Mouse (Mus musculus) myocyte (in vitro differentiated cells): ENCODE data around the gene Fkbp11.

Experiments
- CEBPB ChIP-seq: IDR thresholded peaks from 2 replicates; pipeline ENCODE4 v1.6.1; 2011; ENCODE audit warnings: mild to moderate bottlenecking, moderate library complexity; ENCODE audit not compliant: poor library complexity, insufficient read depth, severe bottlenecking
- E2F4 ChIP-seq: IDR thresholded peaks from one replicate; pipeline ENCODE4 v1.6.1; 2011; ENCODE audit warnings: mild to moderate bottlenecking, control low read depth, moderate library complexity; ENCODE audit not compliant: insufficient read depth
- MAX ChIP-seq: IDR thresholded peaks from one replicate; pipeline ENCODE4 v1.6.1; 2011; ENCODE audit warnings: low read depth, mild to moderate bottlenecking, control low read depth
- POLR2A ChIP-seq: IDR thresholded peaks from one replicate; pipeline ENCODE4 v1.6.1; 2011; ENCODE audit warnings: low read depth, mild to moderate bottlenecking, control low read depth, moderate library complexity; ENCODE audit not compliant: insufficient read length
- TCF3 ChIP-seq: IDR thresholded peaks from one replicate; pipeline ENCODE4 v1.6.1; 2011; ENCODE audit warnings: low read depth, control low read depth; ENCODE audit not compliant: insufficient read length

DNA sequence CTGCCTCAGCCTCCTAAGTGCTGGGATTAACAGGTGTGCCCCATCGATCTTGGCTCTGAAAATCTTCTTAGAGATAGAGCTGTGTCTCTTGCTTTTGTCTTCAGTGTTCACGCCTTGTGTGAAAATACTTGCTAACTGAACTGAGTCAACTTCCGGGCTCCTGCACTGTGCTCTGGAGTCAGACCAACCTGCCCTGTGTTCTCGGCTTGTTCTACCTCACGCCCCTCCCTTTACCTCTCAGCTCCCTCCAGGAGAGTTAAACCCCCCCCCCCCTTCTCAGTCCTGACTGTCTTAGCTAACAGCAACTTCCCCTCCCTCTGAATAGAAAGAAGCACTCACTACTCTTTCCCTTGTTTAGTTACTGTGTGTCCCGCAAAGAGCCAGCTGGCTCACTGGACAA is 2.8 kb upstream of the Fkbp11 start:
- TF ChIP-seq E2F4 (no peak), TCF3 (no peak), POLR2A (no peak), MAX (no peak), CEBPB (no peak)
